Mouse (Mus musculus) gastrocnemius, postnatal 4 days (tissue): ENCODE data around the gene Actl7a. TPM values are rescaled to one million over a fixed set of nuclear protein-coding genes. Genes with fewer than 3 reads are reported as not detected.

Experiments
- DNase-seq, 2 experiments: peaks; one replicate each; pipeline ENCODE4 v3.0.0; 2021 to 2022; ENCODE audit warnings: low spot score in 2 of 2, mixed read lengths in 2 of 2
- total RNA-seq, 2 experiments: library from RNA; stranded (reverse); gene quantifications; 2 replicates each; pipeline ENCODE4 v1.2.3; 2021

Actl7a gene
- total RNA-seq, 2 experiments from 2014 or later, result not detected

DNA sequence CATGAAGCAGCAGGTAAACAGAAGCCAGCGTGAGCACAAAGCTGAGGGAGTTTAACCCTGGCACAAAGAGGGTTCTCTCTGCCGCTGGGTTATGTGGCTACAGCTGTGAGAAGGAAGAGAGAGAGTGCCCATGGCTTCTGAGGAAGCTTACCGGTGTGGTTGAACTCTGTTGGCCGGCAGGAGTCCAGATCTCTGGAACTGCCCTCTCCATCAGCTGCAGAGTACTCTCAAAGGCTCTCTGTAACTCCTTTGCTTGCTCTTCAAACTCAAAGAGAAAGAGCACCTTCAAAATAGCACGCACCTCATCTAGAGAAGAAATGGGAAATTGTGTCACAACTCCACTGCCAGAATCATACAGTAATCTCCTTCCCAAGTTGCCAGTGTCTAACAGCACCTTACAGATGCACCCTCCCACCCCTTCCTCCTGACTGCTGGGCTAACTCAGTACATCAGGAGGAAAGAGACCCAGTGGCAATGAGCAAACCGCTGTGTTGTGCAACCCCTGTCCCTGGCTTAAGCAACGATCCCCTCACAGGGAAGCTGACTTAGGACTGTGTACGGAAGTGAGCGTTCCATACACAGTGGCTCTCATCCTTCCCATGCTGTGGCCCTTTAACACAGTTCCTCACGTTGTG, 13.9 kb downstream of the Actl7a start:
- no peak for DNase-seq

DNA sequence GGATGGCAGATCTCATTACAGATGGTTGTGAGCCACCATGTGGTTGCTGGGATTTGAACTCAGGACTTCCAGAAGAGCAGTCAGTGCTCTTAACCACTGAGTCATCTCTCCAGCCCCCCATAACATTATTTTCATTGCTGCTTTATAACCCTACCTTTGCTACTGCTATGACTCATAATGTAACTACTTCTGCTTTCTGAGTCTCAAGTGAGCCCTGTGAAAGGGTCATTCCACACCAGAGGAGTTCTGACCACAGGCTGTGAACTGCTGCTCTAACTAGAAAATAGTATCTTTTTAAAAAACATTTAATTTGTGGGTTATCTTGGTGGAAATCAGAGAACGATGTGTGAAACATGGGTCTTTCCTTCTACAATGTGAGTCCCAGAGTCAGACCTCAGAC, 14.5 kb downstream of the Actl7a start:
- no peak for DNase-seq

DNA sequence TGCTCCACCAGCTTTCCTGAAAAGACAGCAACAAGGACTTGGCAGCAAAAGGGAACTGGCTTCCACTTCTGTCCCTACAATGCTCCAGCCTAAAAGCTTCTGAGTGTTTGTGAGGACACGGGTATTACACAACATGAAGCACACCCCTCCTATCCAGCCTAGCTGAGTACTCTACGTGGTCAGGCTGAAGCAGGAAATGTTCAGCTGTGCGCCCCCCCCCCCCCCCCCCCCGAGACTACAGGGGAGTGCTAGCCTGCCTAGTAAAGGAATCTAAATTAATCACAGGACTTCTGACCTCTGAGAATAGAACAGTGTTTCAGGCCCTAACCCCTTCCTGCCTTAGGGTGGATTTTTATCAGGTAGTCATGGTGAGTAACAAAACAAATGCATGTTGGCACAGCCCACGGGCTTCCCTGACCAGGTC, 24.7 kb downstream of the Actl7a start:
- DNase-seq, result no peak

DNA sequence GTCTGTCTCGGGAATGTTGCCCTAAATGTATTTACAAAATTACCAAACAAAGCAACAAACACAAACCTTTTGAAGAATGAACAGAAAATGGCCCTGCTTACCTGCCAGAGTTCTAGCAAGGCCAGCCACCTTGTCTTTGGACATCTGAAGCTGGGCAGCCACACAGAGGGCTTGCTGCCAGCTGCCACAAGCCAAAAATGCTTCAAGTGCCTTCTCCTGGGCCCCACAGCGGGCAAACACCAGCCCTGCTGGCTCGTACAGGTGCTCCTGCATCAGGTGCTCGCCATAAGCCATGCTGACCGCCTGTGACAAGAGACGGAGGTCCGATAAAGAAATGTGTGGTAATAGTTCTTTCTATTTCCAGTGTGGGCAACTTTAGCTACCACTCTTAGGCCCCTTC, 25.7 kb downstream of the Actl7a start:
- DNase-seq, result no peak

DNA sequence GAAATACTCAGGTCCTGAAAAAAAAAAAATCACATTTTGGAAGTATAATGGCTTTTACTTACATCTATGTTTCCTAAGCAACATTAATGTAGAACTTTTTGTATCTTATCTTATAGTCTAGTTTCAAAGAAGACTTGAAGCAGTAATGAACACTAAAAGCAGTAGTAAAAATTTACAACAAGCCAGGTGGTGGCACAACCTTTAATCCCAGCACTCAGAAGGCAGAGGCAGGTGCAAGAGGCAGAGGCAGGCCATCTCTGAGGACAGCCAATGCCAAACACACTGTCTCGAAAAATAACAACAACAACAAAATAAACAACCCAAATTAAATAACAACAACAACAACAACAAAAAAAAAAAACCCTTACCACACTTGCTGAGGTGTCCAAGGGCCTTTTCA, 27.9 kb downstream of the Actl7a start:
- no peak for DNase-seq

DNA sequence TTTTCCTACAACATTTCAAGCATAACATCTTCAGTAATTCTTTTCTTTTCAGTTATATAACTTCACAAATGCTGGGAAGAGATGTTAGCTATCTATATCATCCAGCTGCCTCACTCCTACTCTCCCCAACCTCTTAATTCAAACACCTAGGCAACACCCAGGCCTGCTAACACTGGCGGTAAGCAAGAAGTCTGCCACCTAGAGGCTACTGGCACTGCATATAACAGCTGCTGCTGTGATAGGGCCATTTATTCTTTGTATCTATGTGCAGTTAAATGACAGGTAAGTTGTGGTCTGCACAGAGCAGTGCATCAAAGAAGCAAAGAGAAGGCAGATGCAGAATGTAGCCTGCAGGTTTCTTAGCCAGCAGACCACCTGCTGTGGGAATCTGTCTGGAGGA, 48.2 kb downstream of the Actl7a start:
- DNase-seq, result no peak

Other genes with a start within 250 kb of the Actl7a start
- not detected for gene Gm26657, start 3.3 kb upstream of the Actl7a start, total RNA-seq
- not detected for gene Actl7b, start 2.0 kb upstream of the Actl7a start, total RNA-seq
- 10 to 100 TPM; 41.5 to 42.5 TPM for gene Elp1, start 58.9 kb downstream of the Actl7a start, total RNA-seq
- 1 to 10 TPM; 6.9 TPM for gene Fam206a, start 58.9 kb downstream of the Actl7a start, total RNA-seq
- gene Ctnnal1, start 121.8 kb downstream of the Actl7a start, total RNA-seq, result 10 to 100 TPM; 22.7 to 25.1 TPM
- 10 to 100 TPM; 28.6 to 32.3 TPM for gene Tmem245, start 204.0 kb downstream of the Actl7a start, total RNA-seq
- under 1 TPM; 0.05 to 0.26 TPM for gene Frrs1l, start 247.0 kb downstream of the Actl7a start, total RNA-seq